Mouse (Mus musculus) cerebellum, postnatal 10 days (tissue): ENCODE measurements at regions not wholly inside any gene's neighbourhood (a gene's known extent, or its start where the extent isn't known, plus 50 kb on each side); places are given as distances from the start of the nearest gene placed in this dataset.

Source experiments
- DNase-seq, 2 experiments: peaks; one replicate each; pipeline ENCODE4 v3.0.0; 2021; ENCODE audit warnings: mixed read lengths in 2 of 2

GRCm38 (mm10) chr5:125843259-125843658 is 311.7 kb downstream of the Tmem132b start:
- DNase-seq: no peak

DNA sequence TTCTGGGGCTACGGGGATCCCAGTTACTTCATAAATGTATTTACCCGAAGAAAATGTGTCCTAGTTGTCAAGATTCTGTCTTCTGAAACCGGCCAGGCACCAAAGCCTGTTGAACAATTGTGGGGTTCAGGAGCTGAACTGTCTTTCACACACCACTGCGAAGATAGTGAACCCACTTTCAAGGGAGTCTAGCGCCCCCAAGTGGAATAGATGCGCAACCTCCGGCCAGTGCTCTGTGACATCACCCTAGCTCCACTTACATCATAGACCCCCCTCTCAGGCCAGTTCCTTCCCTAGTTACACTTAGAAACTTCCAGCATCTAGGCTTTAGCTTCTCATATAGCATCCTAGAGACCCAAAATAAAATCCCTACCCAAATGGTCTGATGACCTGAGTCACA is 318.1 kb downstream of the Tmem132b start:
- peak; percentile 16 to 28 for DNase-seq

- no peak for DNase-seq
Observed at GRCm38 (mm10) chr5:125876296-125876695, 344.7 kb downstream of the Tmem132b start.

GRCm38 (mm10) chr5:125888840-125889239 is 357.3 kb downstream of the Tmem132b start:
- no peak for DNase-seq

- DNase-seq: peak; percentile 22 to 23
Observed at GRCm38 (mm10) chr5:125893864-125894263, 362.3 kb downstream of the Tmem132b start.

GRCm38 (mm10) chr5:125902038-125902437 is 370.5 kb downstream of the Tmem132b start:
- DNase-seq: peak; percentile 47 to 64

DNA sequence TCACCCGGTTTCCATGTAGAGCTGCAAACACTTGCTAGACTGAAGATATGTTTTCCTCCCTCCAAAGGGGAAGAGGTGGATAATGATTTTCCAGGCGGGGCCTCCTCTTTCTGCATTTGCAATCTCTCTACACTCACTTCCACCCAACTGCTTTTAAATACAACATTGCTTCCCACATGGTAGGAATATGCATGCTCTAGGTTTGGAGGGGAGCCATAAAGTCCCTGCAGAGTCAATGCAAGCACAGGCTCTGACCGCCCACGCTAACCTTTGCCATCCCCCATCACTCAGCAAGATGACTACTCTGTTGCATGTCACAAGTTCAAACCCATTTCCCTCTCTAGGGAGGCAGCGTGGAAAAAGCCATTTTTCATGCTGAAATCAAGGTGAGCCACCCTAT is 372.9 kb downstream of the Tmem132b start:
- DNase-seq: no peak

- DNase-seq: no peak
Observed at GRCm38 (mm10) chr5:125907332-125907731, 375.8 kb downstream of the Tmem132b start.

GRCm38 (mm10) chr5:125907909-125908308 is 376.3 kb downstream of the Tmem132b start:
- DNase-seq: no peak

GRCm38 (mm10) chr5:125915857-125916256 is 384.3 kb downstream of the Tmem132b start:
- DNase-seq: no peak

DNA sequence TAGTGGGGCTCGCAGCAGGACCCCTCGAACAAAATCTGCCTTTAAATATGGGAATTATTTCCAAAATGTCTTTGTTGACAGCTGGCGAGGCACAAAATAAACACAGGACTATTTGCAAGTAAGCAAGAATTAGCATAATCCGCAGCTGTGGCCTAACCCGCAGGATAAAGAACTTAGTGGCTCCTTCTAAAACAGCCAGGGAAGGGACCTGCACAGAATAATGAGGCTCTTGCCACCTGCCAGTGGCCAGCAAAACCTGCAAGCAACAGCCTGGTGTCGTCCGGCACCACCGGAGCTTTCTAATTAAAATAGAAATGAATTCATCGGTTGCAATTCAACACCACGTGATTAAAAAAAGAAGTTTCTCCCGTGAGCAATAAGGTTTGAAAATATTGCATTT is 389.4 kb downstream of the Tmem132b start:
- no peak for DNase-seq

- peak; percentile 86 to 94 for DNase-seq
Observed at GRCm38 (mm10) chr5:125925856-125926497, 394.4 kb downstream of the Tmem132b start.

DNA sequence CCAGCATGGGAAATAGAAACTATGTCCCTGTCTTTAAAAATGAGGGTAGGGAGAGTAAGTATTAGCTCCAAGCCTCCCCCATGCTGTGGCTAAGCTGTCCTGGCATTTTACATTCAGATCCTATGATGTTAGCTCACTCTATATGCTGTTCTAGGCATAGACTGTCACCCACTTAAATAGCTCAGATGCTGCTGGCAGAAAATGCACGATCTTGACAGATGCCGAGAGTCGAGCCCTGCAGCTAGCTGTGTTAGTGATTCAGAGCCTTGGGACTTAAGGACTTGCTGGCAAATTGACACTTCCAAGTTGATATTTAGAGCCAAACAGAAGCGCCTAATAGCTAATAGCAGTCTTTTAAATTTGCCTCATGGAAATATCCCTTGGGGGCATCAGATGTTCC is 399.9 kb downstream of the Tmem132b start:
- DNase-seq: no peak

DNA sequence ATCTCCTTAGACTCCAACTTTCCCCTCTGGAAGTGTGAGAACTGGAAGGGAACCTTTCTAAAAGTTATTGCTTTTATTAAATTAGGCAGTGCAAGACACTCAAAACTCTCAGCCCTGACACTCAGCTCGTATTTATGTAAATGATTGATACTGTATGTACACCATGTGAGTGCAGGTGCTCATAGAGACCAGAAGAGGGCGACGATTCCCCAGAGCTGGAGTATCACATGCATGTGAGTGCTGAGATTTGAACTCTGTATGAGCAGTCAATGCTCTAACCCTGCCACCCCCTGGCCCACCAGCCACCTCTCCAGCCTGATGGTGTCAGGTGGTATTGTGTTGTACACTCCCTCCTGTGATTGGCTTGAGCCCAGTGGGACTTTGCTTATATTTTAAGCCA is 407.8 kb downstream of the Tmem132b start:
- DNase-seq: no peak

GRCm38 (mm10) chr5:125946729-125947128 is 415.2 kb downstream of the Tmem132b start:
- no peak for DNase-seq

GRCm38 (mm10) chr5:125951641-125952040 is 420.1 kb downstream of the Tmem132b start:
- DNase-seq: no peak

- peak; percentile 27 to 37 for DNase-seq
Observed at GRCm38 (mm10) chr5:125964039-125964438, 432.5 kb downstream of the Tmem132b start.

- DNase-seq: peak; percentile 20 to 32
Observed at GRCm38 (mm10) chr5:125968151-125968550, 436.6 kb downstream of the Tmem132b start.

DNA sequence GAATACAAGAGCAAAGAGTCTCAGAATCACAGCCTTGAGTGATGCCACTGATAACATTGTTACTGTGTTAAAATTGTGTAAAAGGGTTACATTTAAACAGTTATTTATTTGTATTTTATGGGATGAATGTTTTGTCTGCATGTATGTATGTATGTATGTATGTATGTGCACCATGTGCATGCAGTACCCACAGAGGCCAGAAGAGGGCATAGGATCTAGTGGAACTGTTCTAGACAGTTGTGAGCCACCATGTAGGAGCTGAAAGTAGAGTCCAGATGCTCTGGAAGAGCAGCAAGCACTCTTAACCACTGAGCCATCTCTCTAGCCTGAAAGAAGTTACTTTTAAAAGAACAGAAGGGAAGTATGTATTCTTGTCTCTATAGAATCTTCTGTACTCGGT is 442.5 kb downstream of the Tmem132b start:
- DNase-seq: no peak

- DNase-seq: peak; percentile 71 to 72
Observed at GRCm38 (mm10) chr5:125979801-125980200, 448.2 kb downstream of the Tmem132b start.

- no peak for DNase-seq
Observed at GRCm38 (mm10) chr5:125985356-125985755, 453.8 kb downstream of the Tmem132b start.

- DNase-seq: no peak
Observed at GRCm38 (mm10) chr5:125997173-125997572, 465.6 kb downstream of the Tmem132b start.

GRCm38 (mm10) chr5:126007871-126008270 is 476.3 kb downstream of the Tmem132b start:
- DNase-seq: no peak

GRCm38 (mm10) chr5:126008321-126008720 is 476.7 kb downstream of the Tmem132b start:
- no peak for DNase-seq

DNA sequence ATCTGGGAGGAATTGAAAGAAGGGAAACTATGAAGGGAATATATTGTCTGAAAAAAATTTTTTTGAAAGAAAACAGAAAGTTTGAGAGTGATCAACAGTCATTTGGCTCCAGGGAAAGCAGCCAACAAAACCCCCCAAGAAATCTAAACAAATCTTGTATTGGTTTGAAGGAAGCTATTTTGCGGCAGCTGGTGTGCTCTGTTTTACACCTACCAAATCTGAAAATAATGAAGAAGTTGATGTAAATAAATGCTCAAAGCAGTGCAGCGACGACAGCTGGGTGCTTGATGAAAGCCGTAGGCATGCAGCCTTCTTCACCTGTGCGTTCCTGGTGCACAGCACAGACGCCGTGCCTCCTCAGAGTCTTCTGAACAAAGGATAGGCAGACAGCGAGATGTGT is 488.2 kb downstream of the Tmem132b start:
- no peak for DNase-seq
